In the genomic region with DNA sequence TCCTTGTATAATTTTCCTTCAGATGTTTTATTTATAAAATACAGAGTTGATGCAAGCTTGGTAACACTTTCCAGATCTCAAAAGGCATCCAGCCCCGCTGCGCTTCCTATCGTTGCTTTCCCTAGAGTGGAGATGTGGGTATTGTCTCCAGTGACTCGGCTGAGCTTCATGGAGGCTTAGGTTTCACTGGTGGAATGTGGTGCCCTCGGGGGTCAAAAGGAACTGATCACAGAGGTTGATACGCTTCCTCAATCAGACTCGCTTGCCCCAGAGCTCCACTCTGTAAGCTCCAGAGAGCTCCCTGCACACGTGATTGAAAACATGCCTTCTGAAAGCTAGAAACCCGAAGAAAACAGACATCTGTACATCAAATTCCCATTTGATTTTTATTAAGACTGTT, we compare ENCODE assay signal across 15 mouse cellular contexts.
"Had no signal": no experiment of that assay in that cellular context is flagged by ENCODE, and none has a peak within 500 bp of the region (broad histone marks: within the 10 kb centered on the region; RNA-seq: fewer than 3 reads in every experiment).

No protein-coding gene starts in this region.

- H3K4me3 ChIP-seq: kidney, embryonic 15.5 days; layer of hippocampus, adult 2 months; left cerebral cortex, adult 2 months; liver, embryonic 13.5 days; midbrain, embryonic 13.5 days had no signal

- ATAC-seq: midbrain, embryonic 13.5 days had no signal

- H3K9ac ChIP-seq: kidney, embryonic 15.5 days; liver, embryonic 13.5 days; midbrain, embryonic 13.5 days had no signal

- H3K27ac ChIP-seq: kidney, embryonic 15.5 days; layer of hippocampus, adult 2 months; left cerebral cortex, adult 2 months; liver, embryonic 13.5 days; midbrain, embryonic 13.5 days had no signal

- H3K27me3 ChIP-seq: kidney, embryonic 15.5 days; liver, embryonic 13.5 days; midbrain, embryonic 13.5 days had no signal

- DNase-seq: kidney, adult 8-10 months; kidney, postnatal 10 days; layer of hippocampus, adult 9-11 months; layer of hippocampus, postnatal 36 days; liver, embryonic 13.5 days; lung, adult 2 months; lung, postnatal 14 days; lung, postnatal 4 days; thymus, adult 2 months; thymus, postnatal 14 days; thymus, postnatal 4 days had no signal

- H3K4me2 ChIP-seq: kidney, embryonic 15.5 days; liver, embryonic 13.5 days; midbrain, embryonic 13.5 days had no signal

- H3K36me3 ChIP-seq: kidney, embryonic 15.5 days; liver, embryonic 13.5 days; midbrain, embryonic 13.5 days had no signal

- H3K9me3 ChIP-seq: kidney, embryonic 15.5 days; liver, embryonic 13.5 days; midbrain, embryonic 13.5 days had no signal

- H3K4me1 ChIP-seq: liver, embryonic 13.5 days had no signal
